Mouse (Mus musculus): ENCODE results near the gene Mlxip.

Gene Mlxip

GRCm38 (mm10) chr5:123388452-123388851, 6.1 kb upstream of the Mlxip start:
- no peak for DNase-seq

- no peak for DNase-seq
These were observed 3.8 kb upstream of the Mlxip start for GRCm38 (mm10) chr5:123390536-123391441.

GRCm38 (mm10) chr5:123391442-123391809, 3.2 kb upstream of the Mlxip start:
- peak; percentile 49 to 53 for DNase-seq

DNA sequence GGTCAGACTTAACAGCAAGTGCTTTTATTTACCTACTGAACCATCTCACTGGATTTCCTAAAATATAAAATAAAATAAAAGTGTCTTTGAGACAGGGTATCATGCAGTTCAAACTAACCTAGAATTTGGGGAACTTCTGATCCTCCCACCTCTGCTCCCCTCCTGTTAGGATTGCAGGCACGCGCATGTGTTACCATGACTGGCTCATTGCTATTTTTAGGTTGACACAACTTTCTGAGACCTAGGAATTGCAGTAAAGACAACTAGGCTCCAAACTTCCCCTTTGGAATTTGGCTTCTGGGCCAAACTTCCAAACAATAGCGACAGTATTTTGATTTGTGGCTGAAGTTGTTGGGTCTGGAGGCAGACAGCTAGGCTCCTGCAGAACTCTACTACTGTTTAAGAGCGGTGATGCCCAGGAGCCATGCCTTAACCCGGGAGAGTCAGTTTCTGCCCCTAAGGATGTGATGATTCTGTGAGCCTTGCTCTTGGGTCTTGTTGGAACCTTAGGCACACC, 754 bp upstream of the Mlxip start:
- no peak for DNase-seq

- no peak for DNase-seq
These were observed 621 bp downstream of the Mlxip start for GRCm38 (mm10) chr5:123394957-123395881.

GRCm38 (mm10) chr5:123396901-123397464, 2.4 kb downstream of the Mlxip start:
- peak; percentile 75 to 81 for DNase-seq

DNA sequence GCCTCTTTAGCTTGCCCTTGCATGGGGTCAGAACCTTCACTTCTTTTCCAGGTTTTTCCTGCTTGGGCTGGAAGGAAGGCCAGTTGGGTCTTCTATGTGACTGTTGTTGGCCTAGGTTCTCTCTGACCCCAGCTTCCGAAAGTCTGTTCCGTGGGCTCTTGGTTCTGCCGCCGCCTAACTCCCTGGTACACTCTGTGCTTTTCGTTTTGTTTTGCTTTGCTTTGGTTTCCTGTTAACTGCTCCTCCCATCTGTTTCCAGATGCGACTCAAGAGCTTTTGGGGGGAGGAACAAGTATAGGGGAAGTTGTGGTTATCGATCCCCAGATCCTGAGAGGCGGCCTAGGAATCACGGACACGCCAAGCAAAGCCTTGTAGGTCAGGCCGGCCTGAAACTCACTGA, 3.2 kb downstream of the Mlxip start:
- DNase-seq, result peak in 1 of 2 experiments; percentile 17

DNA sequence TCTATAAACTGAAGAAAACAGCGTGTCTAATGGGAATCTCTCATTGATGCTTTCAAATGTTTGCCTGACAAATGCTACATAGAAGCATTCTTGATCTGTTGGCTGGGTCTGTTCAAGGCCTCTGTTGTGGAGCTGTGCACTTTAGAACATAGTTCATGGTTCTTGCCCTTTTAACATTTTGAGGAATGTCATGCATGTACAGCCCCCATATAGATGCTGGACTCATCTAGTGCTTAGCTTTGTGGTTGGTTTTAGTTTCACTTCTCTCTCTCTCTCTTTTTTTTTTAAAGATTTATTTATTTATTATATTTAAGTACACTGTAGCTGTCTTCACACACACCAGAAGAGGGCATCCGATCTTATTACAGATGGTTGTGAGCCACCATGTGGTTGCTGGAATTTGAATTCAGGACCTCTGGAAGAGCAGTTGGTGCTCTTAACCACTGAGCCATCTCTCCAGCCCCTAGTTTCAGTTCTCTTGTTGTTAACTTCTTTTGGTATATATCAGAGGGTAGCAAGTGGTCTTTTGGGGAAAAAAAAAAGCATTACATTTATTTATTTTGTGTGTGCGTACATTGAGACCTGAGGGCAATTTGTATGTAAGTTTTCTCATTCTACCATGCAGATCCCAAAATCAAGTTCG, 4.4 kb downstream of the Mlxip start:
- no peak for DNase-seq

GRCm38 (mm10) chr5:123404480-123404879, 9.9 kb downstream of the Mlxip start:
- no peak for DNase-seq

- no peak for DNase-seq
These were observed 12.4 kb downstream of the Mlxip start for GRCm38 (mm10) chr5:123406952-123407351.

DNA sequence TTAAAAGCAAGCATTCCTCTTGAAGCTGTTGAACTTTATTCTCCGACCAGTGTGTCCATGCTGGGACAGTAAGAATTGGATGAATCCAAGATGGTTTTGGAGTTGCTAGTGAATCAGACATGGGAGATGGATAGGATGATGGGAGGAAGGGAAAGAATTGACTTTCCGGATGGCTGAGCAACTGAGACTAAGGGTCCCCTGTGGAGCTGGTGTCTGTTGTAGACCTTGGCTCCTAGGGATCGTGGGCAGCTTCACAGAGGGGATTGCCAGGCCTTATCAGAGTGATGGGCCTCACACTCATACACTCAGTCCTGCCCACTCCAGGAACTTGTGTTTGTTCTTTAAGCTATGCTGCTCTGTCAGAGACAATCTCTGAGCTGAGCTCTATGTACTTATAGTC, 13.6 kb downstream of the Mlxip start:
- peak; percentile 31 to 53 for DNase-seq

- no peak for DNase-seq
These were observed 17.6 kb downstream of the Mlxip start for GRCm38 (mm10) chr5:123412193-123412592.

GRCm38 (mm10) chr5:123413866-123414363, 19.3 kb downstream of the Mlxip start:
- no peak for DNase-seq

DNA sequence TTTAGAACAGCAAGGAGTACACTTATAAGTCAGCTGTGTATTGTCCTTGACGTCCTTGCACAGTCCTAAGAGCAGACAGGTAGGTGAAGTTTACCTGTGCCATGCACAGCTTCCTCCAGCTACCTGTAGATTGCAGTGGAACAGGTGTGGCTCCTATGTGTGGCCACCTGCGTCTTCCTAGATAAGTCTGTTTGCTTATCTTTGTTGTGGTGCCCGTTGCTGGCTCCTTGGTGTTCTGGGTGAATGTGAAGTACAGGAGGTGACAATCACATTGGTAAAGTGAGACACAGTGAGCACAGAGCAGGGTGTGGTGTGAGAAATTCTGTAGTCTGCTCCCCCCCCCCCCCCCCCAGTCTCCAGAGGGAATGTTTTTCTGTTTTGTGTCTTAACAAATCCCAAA, 21.6 kb downstream of the Mlxip start:
- no peak for DNase-seq

- no peak for DNase-seq
These were observed 22.2 kb downstream of the Mlxip start for GRCm38 (mm10) chr5:123416566-123417518.

DNA sequence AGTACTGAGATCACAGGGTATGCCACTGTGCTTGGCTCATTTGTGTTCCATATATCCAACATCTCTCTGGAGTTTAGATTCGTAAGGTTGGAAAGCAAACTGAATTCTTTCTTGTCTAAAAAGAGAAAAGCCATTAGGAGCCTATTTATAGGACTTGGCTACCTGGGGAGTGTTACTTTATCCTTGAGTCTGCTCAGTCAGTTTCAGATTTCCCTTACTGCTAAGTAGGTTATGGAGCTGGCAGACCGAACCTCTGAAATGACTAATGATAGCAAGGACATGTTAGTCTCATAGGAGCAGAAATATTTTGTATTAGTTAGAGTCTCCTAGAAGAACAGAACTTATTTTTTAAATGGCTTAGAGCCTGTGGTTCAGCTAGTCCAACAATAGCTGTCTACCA, 29.3 kb downstream of the Mlxip start:
- DNase-seq, result no peak

- no peak for DNase-seq
These were observed 33.0 kb downstream of the Mlxip start for GRCm38 (mm10) chr5:123427556-123427955.

DNA sequence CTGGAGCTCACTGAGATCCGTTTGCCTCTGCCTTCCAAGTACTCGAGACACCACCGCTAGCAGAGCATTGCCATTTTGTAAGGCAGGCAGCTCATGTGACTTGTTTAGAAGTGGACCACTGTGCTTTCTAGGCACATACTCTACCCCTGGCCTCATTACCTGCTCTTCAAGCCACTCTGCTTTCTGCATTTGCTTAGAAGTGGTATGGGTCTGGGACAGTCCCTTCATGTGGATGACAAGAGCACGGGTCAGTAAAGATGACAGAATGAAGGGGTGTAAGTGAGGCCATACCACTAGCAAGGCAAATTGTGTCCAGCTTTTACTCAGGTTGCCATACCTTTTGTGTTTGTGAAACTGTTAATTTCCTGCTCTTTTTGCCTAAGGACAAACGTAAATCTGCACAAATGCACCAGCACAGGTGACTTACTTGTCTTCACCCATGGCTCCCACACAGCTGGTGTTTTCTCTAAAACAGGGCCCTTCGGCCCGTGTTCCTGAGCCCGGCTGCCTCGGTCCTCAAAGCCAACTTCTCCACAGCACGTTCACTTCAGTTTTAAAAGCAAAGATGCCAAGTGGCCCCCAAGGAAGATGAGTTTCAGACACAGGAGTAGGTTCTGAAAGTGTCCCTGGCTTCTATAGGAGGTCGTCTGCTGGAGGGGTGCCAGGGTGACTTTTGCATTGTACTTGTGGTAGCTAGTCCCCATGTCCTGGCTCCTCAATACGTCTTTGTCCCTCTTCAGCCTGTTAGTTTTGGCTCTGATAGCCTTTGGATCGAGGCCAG, 37.1 kb downstream of the Mlxip start:
- peak; percentile 67 to 68 for DNase-seq

DNA sequence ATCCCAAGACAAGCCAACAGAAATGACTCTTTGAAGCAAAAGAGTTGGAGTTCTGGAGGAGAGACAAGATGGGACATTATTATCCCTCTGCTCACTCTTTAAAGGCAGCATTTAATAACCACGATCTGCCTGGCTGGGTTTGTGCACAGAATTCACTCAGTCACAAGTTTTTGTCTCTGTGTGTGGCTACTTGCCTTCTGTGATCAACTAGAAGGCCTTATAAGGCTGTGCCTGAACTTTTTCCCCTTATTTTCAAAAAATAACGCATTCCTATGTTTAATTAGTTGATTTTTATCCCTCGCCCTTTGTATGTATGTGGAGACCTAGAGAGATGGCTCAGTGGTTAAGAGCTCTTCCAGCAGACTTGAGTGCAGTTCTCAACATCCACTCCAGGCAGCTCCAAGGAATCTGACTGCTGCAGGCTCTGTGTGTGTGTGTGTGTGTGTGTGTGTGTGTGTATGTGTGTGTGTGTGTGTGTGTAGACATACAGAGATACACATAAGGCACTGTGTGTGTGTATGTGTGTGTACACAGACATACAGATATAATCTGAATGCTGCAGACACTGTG, 37.8 kb downstream of the Mlxip start:
- no peak for DNase-seq

Measured in cerebellum, adult 18-20 months (tissue).